Mouse (Mus musculus) kidney, postnatal 0 days (tissue): Measurements from ENCODE around the gene Slc8a2. TPM values are rescaled to one million over a fixed set of nuclear protein-coding genes. Genes with fewer than 3 reads are reported as not detected.

Experiments
- ATAC-seq: fragments of 200-750 bp; cut with Nextera tagmentation; replicated peaks from 2 replicates; pipeline ENCODE4 v1.8.0; 2017; ENCODE audit warnings: low read depth, moderate number of reproducible peaks, moderate TSS enrichment, moderate library complexity; ENCODE audit not compliant: low FRiP score
- DNase-seq: peaks from one replicate; pipeline ENCODE4 v3.0.0-alpha.2; 2016; ENCODE audit warnings: low spot score
- H3K27ac ChIP-seq: fragments of 300-500 bp; sonication (generic); 2 replicates; pipeline ENCODE4 v1.5.1; 2014; ENCODE audit warnings: mild to moderate bottlenecking
- H3K27me3 ChIP-seq: fragments of 300-500 bp; sonication (generic); 2 replicates; pipeline ENCODE4 v1.6.1; 2014; ENCODE audit warnings: low read length, mixed read lengths; ENCODE audit not compliant: insufficient read depth
- H3K36me3 ChIP-seq: fragments of 300-500 bp; sonication (generic); 2 replicates; pipeline ENCODE4 v1.6.1; 2014; ENCODE audit warnings: low read length, mixed read lengths; ENCODE audit not compliant: insufficient read depth
- H3K4me1 ChIP-seq: fragments of 300-500 bp; sonication (generic); replicated peaks from 2 replicates; pipeline ENCODE4 v1.6.1; 2014; ENCODE audit warnings: antibody characterized with exemption, low read length, mixed read lengths; ENCODE audit not compliant: insufficient read depth
- H3K4me2 ChIP-seq: fragments of 300-500 bp; sonication (generic); 2 replicates; pipeline ENCODE4 v1.6.1; 2014; ENCODE audit warnings: mild to moderate bottlenecking, low read length, moderate library complexity, mixed read lengths
- H3K4me3 ChIP-seq: fragments of 300-500 bp; sonication (generic); replicated peaks from 2 replicates; pipeline ENCODE4 v1.5.1; 2014; ENCODE audit warnings: low read depth, low read length
- H3K9ac ChIP-seq: fragments of 300-500 bp; sonication (generic); 2 replicates; pipeline ENCODE4 v1.6.1; 2014; ENCODE audit warnings: low read depth, low read length
- H3K9me3 ChIP-seq: fragments of 300-500 bp; sonication (generic); replicated peaks from 2 replicates; pipeline ENCODE4 v1.6.1; 2016; ENCODE audit warnings: low read length, inconsistent platforms, mixed read lengths
- CTCF ChIP-seq: IDR thresholded peaks from 2 replicates; pipeline ENCODE4 v1.5.1; 2016; ENCODE audit warnings: antibody characterized with exemption, low read depth, mild to moderate bottlenecking, moderate library complexity
- WGBS: fragments of 180-500 bp; shearing (Covaris S2); extraction: QIAGEN DNeasy Blood & Tissue Kit; methylation state at CpG from one replicate; pipeline ENCODE4 v1.1.7; 2014; 5-methylcytosine and 5-hydroxymethylcytosine counted together
- polyA plus RNA-seq: library from polyadenylated mRNA; unstranded; fragments of >200 nt; fragmentation: Nextera tagmentation; extraction: Ambion mirVana; gene quantifications from 2 replicates; pipeline ENCODE4 v1.2.1, GENCODE M21; 2015

The Slc8a2 gene
- polyA plus RNA-seq, 1 experiment from 2014 or later = 0.07 TPM

GRCm38 (mm10) chr7:16192315-16192714, 62.7 kb downstream of the Slc8a2 start:
- Histone ChIP-seq H3K27ac (no peak overlapping the region), H3K36me3 (no peaks in the 10 kb centered on the region), H3K4me1 (no peaks in the 10 kb centered on the region), H3K4me3 (no peak overlapping the region), H3K9me3 (no peaks in the 10 kb centered on the region), H3K9ac (no peak overlapping the region), H3K27me3 (no peaks in the 10 kb centered on the region), H3K4me2 (no peak overlapping the region)
- DNase-seq (peak; percentile 73), ATAC-seq (peak; percentile 36; the same call in 1 of the 2 replicates)
- 10% methylated on average over 5 of the region's 5 CpGs for WGBS
- TF ChIP-seq CTCF = peak; percentile 76

- WGBS = 34% methylated on average over 3 of the region's 3 CpGs
- no peak for TF ChIP-seq CTCF
- no peak overlapping the region for H3K27ac ChIP-seq
- H3K27me3 ChIP-seq = no peaks in the 10 kb centered on the region
- H3K36me3 ChIP-seq = 0 out of 2 replicates have a peak, but pooled peaks cover 12% of the 10 kb centered on the region
- H3K9ac ChIP-seq = no peak overlapping the region
- no peak for ATAC-seq
- H3K4me3 ChIP-seq = no peak overlapping the region
- no peaks in the 10 kb centered on the region for H3K9me3 ChIP-seq
- DNase-seq = no peak
- H3K4me1 ChIP-seq = no peaks in the 10 kb centered on the region
- H3K4me2 ChIP-seq = no peak overlapping the region
Observed at GRCm38 (mm10) chr7:16193702-16194101, 64.1 kb downstream of the Slc8a2 start.

- no peaks in the 10 kb centered on the region for H3K27me3 ChIP-seq
- WGBS = 41% methylated on average over 6 of the region's 6 CpGs
- TF ChIP-seq CTCF = no peak
- H3K4me1 ChIP-seq = no peaks in the 10 kb centered on the region
- no peak overlapping the region for H3K4me3 ChIP-seq
- no peak for ATAC-seq
- H3K36me3 ChIP-seq = 0 out of 2 replicates have a peak, but pooled peaks cover 33% of the 10 kb centered on the region
- no peak overlapping the region for H3K27ac ChIP-seq
- H3K9ac ChIP-seq = no peak overlapping the region
- no peak overlapping the region for H3K4me2 ChIP-seq
- H3K9me3 ChIP-seq = no peaks in the 10 kb centered on the region
- DNase-seq = no peak
Observed at GRCm38 (mm10) chr7:16196616-16197015, 67.0 kb downstream of the Slc8a2 start.

- ATAC-seq = no peak
- Histone ChIP-seq H3K36me3 (0 out of 2 replicates have a peak, but pooled peaks cover 34% of the 10 kb centered on the region), H3K4me3 (no peak overlapping the region), H3K9ac (no peak overlapping the region), H3K4me2 (no peak overlapping the region), H3K9me3 (no peaks in the 10 kb centered on the region), H3K27ac (no peak overlapping the region), H3K4me1 (no peaks in the 10 kb centered on the region), H3K27me3 (no peaks in the 10 kb centered on the region)
- DNase-seq = no peak
- TF ChIP-seq CTCF = no peak
- 66% methylated on average over 5 of the region's 5 CpGs for WGBS
Observed at GRCm38 (mm10) chr7:16197166-16197565, 67.5 kb downstream of the Slc8a2 start.

- no peak overlapping the region for H3K4me3 ChIP-seq
- 85% methylated on average over 11 of the region's 11 CpGs for WGBS
- no peak for TF ChIP-seq CTCF
- no peak for DNase-seq
- no peaks in the 10 kb centered on the region for H3K27me3 ChIP-seq
- ATAC-seq = no peak
- no peaks in the 10 kb centered on the region for H3K4me1 ChIP-seq
- no peaks in the 10 kb centered on the region for H3K9me3 ChIP-seq
- H3K4me2 ChIP-seq = no peak overlapping the region
- H3K27ac ChIP-seq = no peak overlapping the region
- H3K9ac ChIP-seq = no peak overlapping the region
- H3K36me3 ChIP-seq = 0 out of 2 replicates have a peak, but pooled peaks cover 38% of the 10 kb centered on the region
Observed at GRCm38 (mm10) chr7:16198540-16198939, 68.9 kb downstream of the Slc8a2 start.

GRCm38 (mm10) chr7:16201136-16201535, 71.5 kb downstream of the Slc8a2 start:
- Histone ChIP-seq H3K27me3 (no peaks in the 10 kb centered on the region), H3K4me2 (no peak overlapping the region), H3K36me3 (0 out of 2 replicates have a peak, but pooled peaks cover 40% of the 10 kb centered on the region), H3K9me3 (no peaks in the 10 kb centered on the region), H3K27ac (no peak overlapping the region), H3K4me1 (no peaks in the 10 kb centered on the region), H3K9ac (no peak overlapping the region), H3K4me3 (no peak overlapping the region)
- WGBS = 83% methylated on average over 6 of the region's 6 CpGs
- ATAC-seq (no peak), DNase-seq (no peak)
- TF ChIP-seq CTCF = no peak
